Mouse (Mus musculus) bone marrow macrophage, adult 2 months (primary cell): ENCODE results near the gene B3galt1.

ENCODE experiments used
- CTCF ChIP-seq: IDR thresholded peaks from 2 replicates; pipeline ENCODE4 v1.5.1; 2012; ENCODE audit warnings: low read depth, mild to moderate bottlenecking, low read length, moderate library complexity
- POLR2A ChIP-seq: IDR thresholded peaks from 2 replicates; pipeline ENCODE4 v1.6.1; 2012; ENCODE audit warnings: mild to moderate bottlenecking, low read depth, low read length, borderline replicate concordance

DNA sequence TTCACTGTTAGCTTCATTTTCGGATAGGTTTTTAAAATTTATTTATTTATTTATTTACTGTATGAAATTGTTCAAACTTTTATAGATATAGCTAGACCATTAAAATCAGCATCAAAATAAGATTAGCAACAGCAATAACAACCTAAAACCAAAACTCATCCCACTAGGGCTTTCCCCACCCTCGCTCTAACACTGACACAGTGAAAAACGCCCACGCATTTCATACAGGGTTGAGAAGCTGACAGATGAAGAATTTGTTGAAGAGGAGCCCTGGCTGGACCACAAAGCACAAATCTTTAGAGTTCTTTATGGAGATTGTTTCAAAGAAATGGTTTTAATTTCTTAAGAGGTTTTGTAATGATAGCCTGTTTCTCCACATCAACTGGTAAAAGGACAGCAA is 596.3 kb downstream of the B3galt1 start:
- no peak for TF ChIP-seq POLR2A
- TF ChIP-seq CTCF = no peak
